Mouse (Mus musculus) spleen, adult 2 months (tissue): ENCODE data around the gene Gm49380. TPM values are rescaled to one million over a fixed set of nuclear protein-coding genes. Genes with fewer than 3 reads are reported as not detected.

Source experiments
- DNase-seq, 2 experiments: peaks; one replicate each; pipeline versions ENCODE4 v3.0.0 to v3.0.0-alpha.2; 2012 to 2021; ENCODE audit warnings: low spot score in 2 of 2, low read depth in 1 of 2
- H3K27ac ChIP-seq: fragments of 200-500 bp; 2 replicates; pipeline ENCODE4 v1.5.1; 2012; ENCODE audit warnings: low read length, inconsistent platforms; ENCODE audit not compliant: insufficient read depth
- H3K27me3 ChIP-seq: fragments of 200-500 bp; 2 replicates; pipeline ENCODE4 v1.6.1; 2012; ENCODE audit warnings: mild to moderate bottlenecking, moderate library complexity, low read length, inconsistent platforms; ENCODE audit not compliant: control insufficient read depth, insufficient read depth
- H3K36me3 ChIP-seq: fragments of 200-500 bp; 2 replicates; pipeline ENCODE4 v1.6.1; 2012; ENCODE audit warnings: mild to moderate bottlenecking, low read length, inconsistent platforms; ENCODE audit not compliant: control insufficient read depth, insufficient read depth
- H3K4me1 ChIP-seq: fragments of 200-500 bp; 2 replicates; pipeline ENCODE4 v1.6.1; 2011; ENCODE audit warnings: inconsistent platforms; ENCODE audit not compliant: control insufficient read depth, insufficient read depth, insufficient read length
- H3K4me3 ChIP-seq: fragments of 200-500 bp; 2 replicates; pipeline ENCODE4 v1.5.1; 2011; ENCODE audit warnings: mild to moderate bottlenecking, inconsistent platforms; ENCODE audit not compliant: insufficient read depth, insufficient read length; ENCODE audit errors: extremely low read depth
- CTCF ChIP-seq: fragments of 200-500 bp; IDR thresholded peaks from 2 replicates; pipeline ENCODE4 v1.5.1; 2011; ENCODE audit warnings: mild to moderate bottlenecking, inconsistent platforms; ENCODE audit not compliant: insufficient read depth, insufficient read length, insufficient replicate concordance; ENCODE audit errors: extremely low read depth
- POLR2A ChIP-seq: fragments of 200-500 bp; IDR thresholded peaks from 2 replicates; pipeline ENCODE4 v1.6.1; 2011; ENCODE audit warnings: low read depth, low read length, inconsistent platforms
- WGBS: fragments of 180-500 bp; shearing (Covaris S2); methylation state at CpG from one replicate; pipeline ENCODE4 v1.1.7; 2018; 5-methylcytosine and 5-hydroxymethylcytosine counted together
- polyA plus RNA-seq: library from polyadenylated mRNA; depleted of rRNA; stranded (reverse); fragments of >200 nt; gene quantifications from 2 replicates; pipeline ENCODE4 v1.2.3, GENCODE M21; 2012

The Gm49380 gene
- polyA plus RNA-seq, 1 experiment: not detected

DNA sequence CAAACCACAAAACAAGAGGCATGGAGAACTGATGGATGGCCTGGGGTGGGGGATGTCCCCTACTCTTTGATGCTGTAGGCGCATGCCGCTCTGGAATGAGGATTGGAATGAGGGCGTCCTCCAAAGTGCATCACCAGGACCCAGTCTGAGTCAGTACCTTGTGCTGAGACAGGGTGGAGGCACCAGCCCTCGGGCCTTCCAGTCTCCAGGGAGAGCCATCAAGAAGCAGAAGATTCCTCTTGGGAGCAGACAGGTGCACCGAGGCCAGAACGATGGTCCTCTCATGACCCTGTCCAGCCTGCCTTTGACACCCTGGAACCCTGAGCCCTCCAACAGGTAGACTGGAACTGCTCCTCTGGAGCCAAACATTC lies 45.4 kb downstream of the Gm49380 start:
- Histone ChIP-seq H3K4me1 (peaks cover 7% of the 10 kb centered on the region; the same call in 1 of the 2 replicates), H3K27me3 (no peaks in the 10 kb centered on the region), H3K27ac (no peak overlapping the region), H3K4me3 (no peak overlapping the region), H3K36me3 (no peaks in the 10 kb centered on the region)
- TF ChIP-seq POLR2A (no peak), CTCF (no peak)
- WGBS: 77% methylated on average over 6 of the region's 6 CpGs
- DNase-seq: no peak

- Histone ChIP-seq H3K4me3 (peak overlapping the region; percentile 56), H3K4me1 (peaks cover 7% of the 10 kb centered on the region; the same call in 1 of the 2 replicates), H3K36me3 (no peaks in the 10 kb centered on the region), H3K27ac (peak overlapping the region; percentile 20; the same call in 1 of the 2 replicates), H3K27me3 (no peaks in the 10 kb centered on the region)
- 10% methylated on average over 15 of the region's 15 CpGs for WGBS
- TF ChIP-seq CTCF: no peak
- TF ChIP-seq POLR2A: no peak
- no peak for DNase-seq
Observed at GRCm38 (mm10) chr9:44067241-44067959, 45.9 kb downstream of the Gm49380 start.

DNA sequence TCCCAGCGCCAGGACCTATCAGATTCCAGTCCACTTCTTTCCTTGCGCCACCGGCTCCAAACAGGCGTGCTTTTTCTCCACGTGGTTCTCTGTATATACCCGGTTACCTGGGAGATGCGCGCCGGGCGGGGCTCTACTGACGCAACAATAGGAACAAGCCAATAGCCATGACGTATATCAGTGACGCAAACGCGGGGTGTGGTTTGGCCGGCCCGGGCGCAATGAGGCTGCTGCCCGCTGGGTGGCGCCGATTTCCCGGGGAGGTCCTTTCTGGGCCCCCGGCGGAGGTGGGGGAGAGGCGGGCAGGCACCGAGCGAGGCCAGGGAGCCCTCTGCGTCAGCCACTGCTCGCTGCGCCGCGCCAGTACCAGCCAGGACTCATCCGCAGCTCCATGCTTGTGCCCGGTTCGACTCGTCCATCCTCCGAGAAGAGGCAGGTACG lies 46.5 kb downstream of the Gm49380 start, which contains the start of gene Usp2:
Gene Usp2 (plus strand): TSS at position 237 of the 441 bp plus-strand sequence.
- Histone ChIP-seq H3K27me3 (no peaks in the 10 kb centered on the region), H3K4me1 (peaks cover 7% of the 10 kb centered on the region; the same call in 1 of the 2 replicates), H3K4me3 (peak within 1 kb of the TSS; percentile 56), H3K36me3 (no peaks in the 10 kb centered on the region), H3K27ac (peak within 1 kb of the TSS; percentile 20; the same call in 1 of the 2 replicates)
- no peak for TF ChIP-seq POLR2A
- TF ChIP-seq CTCF: peak; percentile 65
- peak; percentile 91 to 96 for DNase-seq
- WGBS: under 1% methylated on average over 38 of the region's 38 CpGs

DNA sequence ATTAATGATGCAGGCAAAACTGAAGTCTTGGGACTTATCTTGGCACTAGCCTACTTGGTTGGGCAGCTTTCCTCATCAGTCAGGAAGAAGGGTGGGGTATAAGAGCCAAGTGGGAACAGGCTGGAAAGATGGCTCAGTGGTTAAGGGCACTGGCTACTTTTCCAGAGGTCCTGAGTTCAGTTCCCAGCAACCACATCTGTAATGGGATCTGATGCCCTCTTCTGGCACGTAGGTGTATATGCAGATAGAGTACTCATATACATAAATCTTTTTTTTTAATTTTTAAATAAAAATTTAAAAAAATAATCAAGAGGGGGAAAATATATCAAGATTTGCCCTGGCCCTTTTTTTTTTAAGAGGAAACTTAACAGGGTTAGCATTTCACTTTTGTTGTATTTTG lies 48.1 kb downstream of the Gm49380 start:
- WGBS: 35% methylated on average over 1 of the region's 1 CpGs
- no peak for DNase-seq
- no peaks in the 10 kb centered on the region for H3K36me3 ChIP-seq
- H3K27me3 ChIP-seq: no peaks in the 10 kb centered on the region
- no peak overlapping the region for H3K4me3 ChIP-seq
- H3K4me1 ChIP-seq: peaks cover 7% of the 10 kb centered on the region; the same call in 1 of the 2 replicates
- no peak overlapping the region for H3K27ac ChIP-seq
- TF ChIP-seq POLR2A: no peak
- TF ChIP-seq CTCF: no peak

GRCm38 (mm10) chr9:44058606-44059005 lies 54.7 kb downstream of the Gm49380 start:
- H3K27me3 ChIP-seq: no peaks in the 10 kb centered on the region
- H3K4me1 ChIP-seq: no peaks in the 10 kb centered on the region
- 89% methylated on average over 6 of the region's 6 CpGs for WGBS
- no peak overlapping the region for H3K27ac ChIP-seq
- no peak for DNase-seq
- no peak for TF ChIP-seq POLR2A
- no peak for TF ChIP-seq CTCF
- no peak overlapping the region for H3K4me3 ChIP-seq
- no peaks in the 10 kb centered on the region for H3K36me3 ChIP-seq

- 77% methylated on average over 1 of the region's 1 CpGs for WGBS
- DNase-seq: no peak
- no peak overlapping the region for H3K27ac ChIP-seq
- H3K27me3 ChIP-seq: no peaks in the 10 kb centered on the region
- no peaks in the 10 kb centered on the region for H3K4me1 ChIP-seq
- no peaks in the 10 kb centered on the region for H3K36me3 ChIP-seq
- no peak overlapping the region for H3K4me3 ChIP-seq
- TF ChIP-seq POLR2A (no peak), CTCF (no peak)
Observed at GRCm38 (mm10) chr9:44053936-44054335, 59.4 kb downstream of the Gm49380 start.

DNA sequence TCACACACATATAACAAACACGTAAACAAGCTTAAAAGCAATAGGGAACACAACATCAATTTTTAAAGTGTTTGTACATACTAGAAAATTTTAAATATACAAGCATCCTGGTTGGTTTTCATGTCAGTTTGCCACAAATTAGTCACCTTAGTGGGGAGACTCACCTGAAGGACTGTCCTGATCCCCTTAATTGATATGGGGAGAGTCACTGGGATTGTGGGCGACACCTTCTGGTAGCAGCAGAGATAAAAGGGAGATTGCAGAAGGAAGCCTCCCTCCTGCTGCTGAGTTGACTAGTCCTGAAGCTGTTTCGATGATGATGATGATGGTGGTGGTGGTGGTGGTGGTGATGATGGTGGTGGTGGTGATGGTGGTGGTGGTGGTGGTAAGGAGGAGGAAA lies 60.4 kb downstream of the Gm49380 start:
- no peak for DNase-seq
- Histone ChIP-seq H3K4me1 (no peaks in the 10 kb centered on the region), H3K4me3 (no peak overlapping the region), H3K27me3 (no peaks in the 10 kb centered on the region), H3K36me3 (no peaks in the 10 kb centered on the region), H3K27ac (no peak overlapping the region)
- WGBS: 71% methylated on average over 3 of the region's 3 CpGs
- TF ChIP-seq POLR2A: no peak
- TF ChIP-seq CTCF: no peak
